Mouse (Mus musculus): ENCODE data around the gene Mpp6. TPM values are rescaled to one million over a fixed set of nuclear protein-coding genes. Genes with fewer than 3 reads are reported as not detected.

Mpp6 gene
- polyA plus RNA-seq, 1 experiment from 2014 or later, result 54.1 TPM

GRCm38 (mm10) chr6:50205093-50205492 lies 95.1 kb downstream of the Mpp6 start:
- Histone ChIP-seq H3K4me1 (ENCODE audit: control insufficient read depth, insufficient read depth, low read length) (no peaks in the 10 kb centered on the region), H3K9ac (ENCODE audit: low read depth, low read length) (no peak overlapping the region), H3K4me3 (ENCODE audit: low read depth, low read length) (no peak overlapping the region), H3K27ac (ENCODE audit: low read length) (no peak overlapping the region), H3K27me3 (ENCODE audit: control insufficient read depth, insufficient read depth, low read depth, low read length) (no peaks in the 10 kb centered on the region), H3K9me3 (replicated peaks; ENCODE audit: control insufficient read depth, low read length, poor library complexity, severe bottlenecking) (no peaks in the 10 kb centered on the region), H3K36me3 (ENCODE audit: control insufficient read depth, insufficient read depth, low read length) (no peaks in the 10 kb centered on the region; the same call in 1 of the 2 replicates), H3K4me2 (ENCODE audit: low read length) (no peak overlapping the region)
- ATAC-seq, result no peak
- WGBS, result 95% methylated on average over 4 of the region's 4 CpGs

GRCm38 (mm10) chr6:50214711-50215372 lies 104.8 kb downstream of the Mpp6 start:
- WGBS, result 59% methylated on average over 2 of the region's 2 CpGs
- H3K36me3 ChIP-seq (ENCODE audit: control insufficient read depth, insufficient read depth, low read length), result no peaks in the 10 kb centered on the region; the same call in 1 of the 2 replicates
- no peak overlapping the region for H3K27ac ChIP-seq (ENCODE audit: low read length)
- H3K4me2 ChIP-seq (ENCODE audit: low read length), result no peak overlapping the region
- no peaks in the 10 kb centered on the region for H3K9me3 ChIP-seq (replicated peaks; ENCODE audit: control insufficient read depth, low read length, poor library complexity, severe bottlenecking)
- H3K9ac ChIP-seq (ENCODE audit: low read depth, low read length), result no peak overlapping the region
- no peaks in the 10 kb centered on the region for H3K27me3 ChIP-seq (ENCODE audit: control insufficient read depth, insufficient read depth, low read depth, low read length)
- H3K4me1 ChIP-seq (ENCODE audit: control insufficient read depth, insufficient read depth, low read length), result no peaks in the 10 kb centered on the region
- ATAC-seq, result no peak
- H3K4me3 ChIP-seq (ENCODE audit: low read depth, low read length), result no peak overlapping the region

- no peak for ATAC-seq
- H3K4me2 ChIP-seq (ENCODE audit: low read length), result no peak overlapping the region
- H3K27me3 ChIP-seq (ENCODE audit: control insufficient read depth, insufficient read depth, low read depth, low read length), result no peaks in the 10 kb centered on the region
- WGBS, result 88% methylated on average over 2 of the region's 2 CpGs
- H3K27ac ChIP-seq (ENCODE audit: low read length), result no peak overlapping the region
- H3K4me1 ChIP-seq (ENCODE audit: control insufficient read depth, insufficient read depth, low read length), result no peaks in the 10 kb centered on the region
- no peaks in the 10 kb centered on the region; the same call in 1 of the 2 replicates for H3K36me3 ChIP-seq (ENCODE audit: control insufficient read depth, insufficient read depth, low read length)
- H3K9ac ChIP-seq (ENCODE audit: low read depth, low read length), result no peak overlapping the region
- no peaks in the 10 kb centered on the region for H3K9me3 ChIP-seq (replicated peaks; ENCODE audit: control insufficient read depth, low read length, poor library complexity, severe bottlenecking)
- H3K4me3 ChIP-seq (ENCODE audit: low read depth, low read length), result no peak overlapping the region
These were observed 105.3 kb downstream of the Mpp6 start for GRCm38 (mm10) chr6:50215373-50215745.

- Histone ChIP-seq H3K4me1 (ENCODE audit: control insufficient read depth, insufficient read depth, low read length) (no peaks in the 10 kb centered on the region), H3K27me3 (ENCODE audit: control insufficient read depth, insufficient read depth, low read depth, low read length) (no peaks in the 10 kb centered on the region), H3K9me3 (replicated peaks; ENCODE audit: control insufficient read depth, low read length, poor library complexity, severe bottlenecking) (no peaks in the 10 kb centered on the region), H3K27ac (ENCODE audit: low read length) (no peak overlapping the region), H3K36me3 (ENCODE audit: control insufficient read depth, insufficient read depth, low read length) (no peaks in the 10 kb centered on the region; the same call in 1 of the 2 replicates), H3K9ac (ENCODE audit: low read depth, low read length) (no peak overlapping the region), H3K4me3 (ENCODE audit: low read depth, low read length) (no peak overlapping the region), H3K4me2 (ENCODE audit: low read length) (no peak overlapping the region)
- 92% methylated on average over 4 of the region's 4 CpGs for WGBS
- no peak for ATAC-seq
These were observed 105.9 kb downstream of the Mpp6 start for GRCm38 (mm10) chr6:50215986-50216385.

GRCm38 (mm10) chr6:50218628-50219027 lies 108.6 kb downstream of the Mpp6 start:
- Histone ChIP-seq H3K9me3 (replicated peaks; ENCODE audit: control insufficient read depth, low read length, poor library complexity, severe bottlenecking) (no peaks in the 10 kb centered on the region), H3K4me2 (ENCODE audit: low read length) (no peak overlapping the region)

GRCm38 (mm10) chr6:50219066-50219465 lies 109.0 kb downstream of the Mpp6 start:
- H3K9ac ChIP-seq (ENCODE audit: low read depth, low read length), result no peak overlapping the region
- no peaks in the 10 kb centered on the region for H3K36me3 ChIP-seq (ENCODE audit: control insufficient read depth, insufficient read depth, low read length)
- no peak for ATAC-seq
- 95% methylated on average over 6 of the region's 6 CpGs for WGBS
- H3K4me1 ChIP-seq (ENCODE audit: control insufficient read depth, insufficient read depth, low read length), result no peaks in the 10 kb centered on the region
- no peak overlapping the region for H3K4me3 ChIP-seq (ENCODE audit: low read depth, low read length)
- no peak overlapping the region for H3K4me2 ChIP-seq (ENCODE audit: low read length)
- H3K27me3 ChIP-seq (ENCODE audit: control insufficient read depth, insufficient read depth, low read depth, low read length), result no peaks in the 10 kb centered on the region
- no peak overlapping the region for H3K27ac ChIP-seq (ENCODE audit: low read length)
- H3K9me3 ChIP-seq (replicated peaks; ENCODE audit: control insufficient read depth, low read length, poor library complexity, severe bottlenecking), result no peaks in the 10 kb centered on the region

More at GRCm38 (mm10) chr6:50218628-50219027, 108.6 kb downstream of the Mpp6 start:
- Histone ChIP-seq H3K27me3 (ENCODE audit: control insufficient read depth, insufficient read depth, low read depth, low read length) (no peaks in the 10 kb centered on the region), H3K4me1 (ENCODE audit: control insufficient read depth, insufficient read depth, low read length) (no peaks in the 10 kb centered on the region), H3K9ac (ENCODE audit: low read depth, low read length) (no peak overlapping the region), H3K4me3 (ENCODE audit: low read depth, low read length) (no peak overlapping the region), H3K36me3 (ENCODE audit: control insufficient read depth, insufficient read depth, low read length) (no peaks in the 10 kb centered on the region), H3K27ac (ENCODE audit: low read length) (no peak overlapping the region)
- 70% methylated on average over 3 of the region's 3 CpGs for WGBS
- ATAC-seq, result no peak

GRCm38 (mm10) chr6:50220863-50221262 lies 110.8 kb downstream of the Mpp6 start:
- 52% methylated on average over 6 of the region's 6 CpGs for WGBS

GRCm38 (mm10) chr6:50222351-50222750 lies 112.3 kb downstream of the Mpp6 start:
- Histone ChIP-seq H3K4me1 (ENCODE audit: control insufficient read depth, insufficient read depth, low read length) (no peaks in the 10 kb centered on the region), H3K27me3 (ENCODE audit: control insufficient read depth, insufficient read depth, low read depth, low read length) (no peaks in the 10 kb centered on the region), H3K4me3 (ENCODE audit: low read depth, low read length) (no peak overlapping the region), H3K9me3 (replicated peaks; ENCODE audit: control insufficient read depth, low read length, poor library complexity, severe bottlenecking) (no peaks in the 10 kb centered on the region), H3K27ac (ENCODE audit: low read length) (no peak overlapping the region), H3K36me3 (ENCODE audit: control insufficient read depth, insufficient read depth, low read length) (no peaks in the 10 kb centered on the region; the same call in 1 of the 2 replicates), H3K9ac (ENCODE audit: low read depth, low read length) (no peak overlapping the region), H3K4me2 (ENCODE audit: low read length) (no peak overlapping the region)
- 83% methylated on average over 5 of the region's 5 CpGs for WGBS
- ATAC-seq, result no peak

More at GRCm38 (mm10) chr6:50220863-50221262, 110.8 kb downstream of the Mpp6 start:
- H3K36me3 ChIP-seq (ENCODE audit: control insufficient read depth, insufficient read depth, low read length), result no peaks in the 10 kb centered on the region
- no peak overlapping the region for H3K27ac ChIP-seq (ENCODE audit: low read length)
- no peaks in the 10 kb centered on the region for H3K27me3 ChIP-seq (ENCODE audit: control insufficient read depth, insufficient read depth, low read depth, low read length)
- no peak overlapping the region for H3K4me3 ChIP-seq (ENCODE audit: low read depth, low read length)
- H3K4me1 ChIP-seq (ENCODE audit: control insufficient read depth, insufficient read depth, low read length), result no peaks in the 10 kb centered on the region
- ATAC-seq, result no peak
- no peak overlapping the region for H3K4me2 ChIP-seq (ENCODE audit: low read length)
- H3K9ac ChIP-seq (ENCODE audit: low read depth, low read length), result no peak overlapping the region
- H3K9me3 ChIP-seq (replicated peaks; ENCODE audit: control insufficient read depth, low read length, poor library complexity, severe bottlenecking), result no peaks in the 10 kb centered on the region

GRCm38 (mm10) chr6:50222986-50223385 lies 112.9 kb downstream of the Mpp6 start:
- 84% methylated on average over 5 of the region's 5 CpGs for WGBS
- no peak for ATAC-seq
- Histone ChIP-seq H3K27ac (ENCODE audit: low read length) (no peak overlapping the region), H3K27me3 (ENCODE audit: control insufficient read depth, insufficient read depth, low read depth, low read length) (no peaks in the 10 kb centered on the region), H3K4me2 (ENCODE audit: low read length) (no peak overlapping the region), H3K9me3 (replicated peaks; ENCODE audit: control insufficient read depth, low read length, poor library complexity, severe bottlenecking) (no peaks in the 10 kb centered on the region), H3K9ac (ENCODE audit: low read depth, low read length) (no peak overlapping the region), H3K36me3 (ENCODE audit: control insufficient read depth, insufficient read depth, low read length) (no peaks in the 10 kb centered on the region; the same call in 1 of the 2 replicates), H3K4me3 (ENCODE audit: low read depth, low read length) (no peak overlapping the region), H3K4me1 (ENCODE audit: control insufficient read depth, insufficient read depth, low read length) (no peaks in the 10 kb centered on the region)

All from midbrain, embryonic 16.5 days (tissue).